Mouse (Mus musculus) limb, embryonic 15.5 days (tissue): ENCODE measurements at regions not wholly inside any gene's neighbourhood (a gene's known extent, or its start where the extent isn't known, plus 50 kb on each side); places are given as distances from the start of the nearest gene placed in this dataset.

ENCODE experiments used
- ATAC-seq: fragments of 200-750 bp; cut with Nextera tagmentation; 2 replicates; pipeline ENCODE4 v1.8.0; 2017; ENCODE audit warnings: low read depth, moderate TSS enrichment; ENCODE audit not compliant: insufficient number of reproducible peaks, low FRiP score, low TSS enrichment
- H3K27ac ChIP-seq: fragments of 300-500 bp; sonication (generic); 2 replicates; pipeline ENCODE4 v1.5.1; 2015; ENCODE audit warnings: moderate library complexity, mild to moderate bottlenecking, inconsistent platforms
- H3K27me3 ChIP-seq: fragments of 300-500 bp; sonication (generic); 2 replicates; pipeline ENCODE4 v1.6.1; 2015; ENCODE audit warnings: inconsistent platforms
- H3K36me3 ChIP-seq: fragments of 300-500 bp; sonication (generic); 2 replicates; pipeline ENCODE4 v1.6.1; 2015; ENCODE audit warnings: inconsistent platforms
- H3K4me1 ChIP-seq: fragments of 300-500 bp; sonication (generic); 2 replicates; pipeline ENCODE4 v1.6.1; 2015; ENCODE audit warnings: inconsistent platforms
- H3K4me2 ChIP-seq: fragments of 300-500 bp; sonication (generic); 2 replicates; pipeline ENCODE4 v1.6.1; 2015; ENCODE audit warnings: mild to moderate bottlenecking, inconsistent platforms
- H3K4me3 ChIP-seq: fragments of 300-500 bp; sonication (generic); 2 replicates; pipeline ENCODE4 v1.5.1; 2015; ENCODE audit warnings: mild to moderate bottlenecking, inconsistent platforms
- H3K9ac ChIP-seq: fragments of 300-500 bp; sonication (generic); 2 replicates; pipeline ENCODE4 v1.6.1; 2015; ENCODE audit warnings: inconsistent platforms
- H3K9me3 ChIP-seq: fragments of 300-500 bp; sonication (generic); 2 replicates; pipeline ENCODE4 v1.6.1; 2016; ENCODE audit warnings: inconsistent platforms
- WGBS: fragments of 180-500 bp; shearing (Covaris S2); methylation state at CpG from one replicate; pipeline ENCODE4 v1.1.7; 2015; 5-methylcytosine and 5-hydroxymethylcytosine counted together

DNA sequence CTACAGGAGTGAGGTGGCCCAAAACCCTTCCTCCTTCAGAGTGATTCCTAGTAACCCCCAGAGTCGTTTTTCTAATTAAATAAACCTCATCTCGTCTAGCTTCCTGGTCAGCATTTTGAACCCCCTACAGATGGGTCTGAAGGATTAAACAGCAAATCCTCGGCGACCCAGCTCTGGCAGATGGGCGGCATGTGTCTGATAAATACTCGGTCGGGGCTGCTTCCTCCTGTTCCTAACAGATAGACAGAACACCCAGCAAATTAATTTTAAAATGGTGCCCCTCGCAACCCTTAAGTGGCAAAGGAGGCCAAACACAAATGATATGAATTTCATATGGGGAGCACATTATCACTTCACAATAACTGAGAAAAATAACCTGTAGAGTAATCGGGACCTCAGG is 93.2 kb downstream of the Otx2 start:
- ATAC-seq: no peak
- 32% methylated on average over 9 of the region's 9 CpGs for WGBS
- no peaks in the 10 kb centered on the region for H3K36me3 ChIP-seq
- no peaks in the 10 kb centered on the region for H3K4me1 ChIP-seq
- H3K27me3 ChIP-seq: no peaks in the 10 kb centered on the region
- no peak overlapping the region for H3K4me2 ChIP-seq
- no peaks in the 10 kb centered on the region for H3K9me3 ChIP-seq
- no peak overlapping the region for H3K9ac ChIP-seq
- H3K4me3 ChIP-seq: no peak overlapping the region
- no peak overlapping the region for H3K27ac ChIP-seq

DNA sequence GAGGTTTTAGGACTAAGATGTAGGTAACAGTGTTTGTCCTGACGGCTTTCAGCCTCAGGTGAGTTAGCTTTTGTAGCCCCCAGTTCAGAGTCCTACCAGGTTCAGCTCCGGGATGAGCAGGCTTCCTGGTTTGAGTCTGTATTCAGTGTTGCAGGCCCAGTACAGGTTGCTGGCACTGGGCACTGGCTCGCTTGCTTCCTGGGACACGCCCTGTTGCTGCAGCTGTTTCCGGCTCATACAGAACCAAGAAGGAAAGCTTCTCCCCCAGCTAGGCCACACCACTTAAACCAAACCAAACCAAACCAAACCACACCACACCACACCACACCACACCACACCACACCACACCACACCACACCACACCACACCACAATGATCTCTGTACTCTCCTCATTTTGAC is 93.6 kb downstream of the Otx2 start:
- Histone ChIP-seq H3K4me1 (no peaks in the 10 kb centered on the region), H3K9ac (no peak overlapping the region), H3K27me3 (no peaks in the 10 kb centered on the region), H3K9me3 (no peaks in the 10 kb centered on the region), H3K27ac (no peak overlapping the region), H3K36me3 (no peaks in the 10 kb centered on the region), H3K4me3 (no peak overlapping the region), H3K4me2 (no peak overlapping the region)
- WGBS: 85% methylated on average over 5 of the region's 5 CpGs
- no peak for ATAC-seq
